Mouse (Mus musculus): ENCODE results near the gene Sec24a.

Sec24a gene

DNA sequence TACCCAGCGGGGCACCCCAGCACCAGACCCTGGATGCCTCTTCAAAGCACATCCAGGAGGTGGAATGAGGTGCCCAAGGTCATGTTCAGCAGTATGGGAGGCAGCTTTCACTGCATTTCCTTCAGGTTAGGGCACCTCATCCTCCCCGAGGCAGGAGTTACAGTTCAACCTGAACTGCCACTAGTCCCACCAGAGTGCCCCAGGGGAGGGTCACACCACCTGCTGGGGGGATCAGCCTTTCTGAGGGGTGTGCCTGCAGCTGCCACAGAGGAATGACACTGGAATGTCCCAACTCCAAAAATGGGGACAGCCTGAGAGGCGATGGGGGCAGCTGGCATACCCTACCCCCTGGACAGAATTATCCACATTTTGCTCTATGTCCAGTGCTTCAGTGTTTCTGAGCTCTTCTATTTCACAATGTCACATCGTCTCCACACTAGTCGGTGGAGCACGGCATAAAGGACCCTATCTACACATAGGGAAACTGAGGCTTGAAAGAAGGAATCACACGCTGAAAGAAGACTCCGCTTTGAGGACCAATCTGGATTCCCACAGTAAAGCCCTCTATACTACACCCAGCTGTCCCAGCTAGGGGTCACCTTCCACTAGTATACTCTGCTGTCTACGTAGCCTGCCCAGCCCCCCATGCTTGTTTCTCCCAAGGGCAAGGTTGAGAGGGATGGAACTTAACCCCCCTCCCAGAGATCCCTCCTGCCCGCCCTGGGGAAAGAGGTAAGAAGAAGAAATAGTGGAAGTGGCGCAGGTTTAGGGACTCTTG, 114.1 kb downstream of the Sec24a start:
- no peak for DNase-seq

DNA sequence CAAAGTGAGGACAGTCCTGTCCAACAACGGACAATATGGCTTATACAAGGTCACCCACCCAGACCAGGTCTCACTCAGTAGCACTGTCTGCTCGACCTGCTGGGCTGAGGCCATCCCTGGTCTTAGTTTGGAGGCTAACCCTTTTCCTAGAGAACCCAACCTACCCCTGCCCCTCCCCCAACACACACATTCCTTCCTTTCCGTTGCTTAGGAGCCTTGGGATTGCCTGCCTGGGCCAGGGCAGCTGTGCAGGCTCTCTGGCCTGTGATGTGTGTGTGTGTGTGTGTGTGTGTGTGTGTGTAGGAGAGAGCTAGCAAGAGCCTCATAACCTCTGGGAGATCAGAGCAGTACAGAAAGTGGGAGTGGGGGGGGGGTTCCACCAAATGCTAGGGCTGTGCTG, 114.9 kb downstream of the Sec24a start:
- DNase-seq: no peak

DNA sequence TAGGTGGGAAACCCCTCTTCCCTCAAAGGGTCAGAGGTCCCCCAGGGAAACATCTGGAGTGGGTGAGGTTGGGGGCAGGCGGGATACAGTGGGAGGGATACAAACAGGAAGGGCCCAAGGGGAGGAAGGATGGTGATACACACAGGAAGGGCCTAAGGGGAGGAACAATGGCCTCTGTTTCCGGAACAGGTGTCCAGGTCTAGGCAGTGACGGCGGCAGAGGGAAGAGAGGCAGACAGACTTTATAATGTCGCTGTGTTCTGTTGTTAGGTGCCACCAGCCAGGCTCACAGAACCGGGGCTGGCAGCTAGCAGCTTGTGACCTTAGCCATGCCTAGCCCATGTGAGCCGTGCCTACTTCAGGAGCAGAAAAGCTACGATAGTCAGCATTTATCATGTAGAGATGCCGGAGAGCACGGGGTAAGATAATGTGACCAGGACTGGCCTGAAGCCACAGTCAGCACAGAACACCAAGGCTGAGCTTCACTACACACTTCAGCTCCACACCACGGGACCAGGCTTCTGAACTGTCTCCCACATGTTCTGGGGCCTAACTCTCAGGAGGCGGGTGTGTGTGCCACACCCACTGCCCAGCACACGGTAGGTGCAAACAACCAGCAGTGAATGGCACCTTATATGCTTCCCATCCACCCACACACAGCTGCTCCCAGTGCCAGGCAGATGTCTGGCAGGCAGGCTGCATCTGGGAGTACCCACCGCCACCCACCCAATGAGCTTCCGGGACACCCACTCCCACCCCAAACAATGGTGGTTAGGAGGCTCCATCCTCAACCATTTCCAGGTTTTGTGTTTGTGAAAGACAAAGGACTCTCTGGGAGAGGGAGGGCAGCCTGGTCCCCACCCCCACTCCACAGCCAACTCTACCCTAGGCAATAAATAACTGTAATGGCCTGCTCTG, 116.4 kb downstream of the Sec24a start:
- DNase-seq: peak in 1 of 2 experiments; percentile 39

DNA sequence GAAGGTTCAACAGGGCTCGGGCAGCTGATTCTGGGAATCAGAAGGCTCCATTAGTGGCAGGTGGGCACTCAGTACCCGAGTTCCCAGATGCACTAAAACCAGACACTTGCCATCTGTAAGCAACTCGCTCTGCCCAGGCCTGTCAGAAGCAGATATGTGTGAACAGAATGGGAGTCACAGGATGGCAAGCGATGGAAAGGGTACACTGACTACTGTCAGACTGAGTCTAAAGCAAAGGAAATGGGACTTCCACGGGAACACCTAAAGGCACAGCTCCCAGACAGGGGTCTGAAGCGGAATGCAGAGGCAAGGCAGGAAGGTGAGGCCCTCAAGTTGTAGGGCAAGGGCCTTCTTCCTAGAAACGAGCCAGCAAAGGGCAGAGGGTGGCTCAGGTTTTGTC, 117.2 kb downstream of the Sec24a start:
- DNase-seq: no peak

DNA sequence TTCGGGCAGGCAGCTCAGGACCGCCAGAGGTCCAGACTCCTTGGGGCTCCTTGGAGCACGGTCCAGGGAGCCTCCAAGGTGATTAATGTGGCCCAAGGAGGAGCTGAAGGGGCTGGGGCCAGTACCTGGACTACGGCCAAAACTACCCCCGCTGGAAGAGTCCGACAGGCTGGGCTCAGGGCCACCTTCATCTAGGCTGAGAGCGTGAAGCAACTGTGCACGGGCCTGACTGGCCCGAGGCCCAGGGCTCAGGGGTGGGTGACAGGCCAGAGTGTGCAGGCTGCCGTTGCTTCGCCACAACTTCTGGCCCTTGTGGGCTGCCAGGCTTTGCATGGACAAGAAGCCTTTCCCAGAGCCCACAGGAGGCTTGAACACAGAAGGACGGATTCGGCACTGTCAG, 118.1 kb downstream of the Sec24a start:
- DNase-seq: no peak

DNA sequence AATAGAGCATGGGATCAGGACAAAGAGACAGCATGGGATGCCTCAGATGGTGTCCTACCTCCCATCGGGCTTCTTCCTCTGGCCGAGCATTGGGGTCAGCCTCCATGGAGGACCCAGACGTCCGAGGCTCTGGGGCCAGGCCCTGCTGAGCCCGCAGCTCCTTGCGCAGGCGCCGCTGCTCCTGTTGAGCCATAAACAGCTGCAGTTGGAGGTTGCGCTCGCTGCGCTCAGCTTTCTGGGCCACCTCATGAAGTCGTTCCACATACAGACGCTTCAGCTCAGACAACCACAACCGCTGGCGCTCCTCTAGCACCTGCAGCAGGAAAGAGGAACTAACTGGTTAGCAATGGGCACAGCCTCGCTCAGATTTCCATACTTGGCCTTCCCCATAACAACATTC, 119.2 kb downstream of the Sec24a start:
- peak; percentile 80 to 88 for DNase-seq

DNA sequence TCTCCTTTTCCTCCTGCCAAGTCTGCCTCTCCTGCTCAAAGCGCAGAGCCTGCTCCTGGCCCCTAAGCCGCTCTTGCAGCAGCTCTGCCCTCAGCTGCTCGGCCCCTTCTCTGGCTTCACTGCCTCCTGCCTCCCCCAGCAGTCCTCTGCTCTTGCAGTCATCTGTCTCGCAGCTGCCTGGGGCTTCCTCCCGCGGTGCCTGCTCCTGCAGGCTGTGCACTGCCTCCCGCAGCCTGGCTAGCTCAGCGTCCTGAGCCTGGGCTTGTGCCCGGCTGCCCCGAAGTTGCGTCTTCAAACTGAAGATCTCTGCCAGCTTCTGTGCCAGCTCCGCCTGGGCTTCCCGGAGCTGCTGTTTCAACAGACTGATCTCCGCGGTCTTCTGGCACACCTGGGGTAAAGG, 119.7 kb downstream of the Sec24a start:
- peak; percentile 70 to 74 for DNase-seq

DNA sequence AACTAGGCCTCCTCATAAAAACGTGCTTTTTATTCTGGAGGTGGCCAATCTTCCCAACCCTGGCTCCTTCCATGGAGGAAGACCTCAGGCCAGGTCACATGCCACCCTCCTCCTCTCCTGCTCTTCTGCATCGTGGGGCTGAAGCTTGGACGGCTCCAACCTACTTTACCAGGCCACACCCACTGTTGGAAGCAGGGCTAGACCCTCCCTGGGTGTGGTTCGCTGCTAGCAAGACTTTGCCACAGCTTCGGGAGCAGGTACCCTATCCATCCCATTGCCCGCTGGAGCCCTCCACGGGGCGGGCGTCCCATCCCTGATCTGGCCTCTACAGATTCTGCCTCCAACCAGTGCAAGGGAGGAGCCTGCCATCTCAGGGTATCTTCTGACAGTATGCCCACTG, 120.2 kb downstream of the Sec24a start:
- no peak for DNase-seq
